8 mouse cellular contexts compared by ENCODE assay signal in genomic region chr11:113565006-113565995, GRCm38 (mm10). TPM values are rescaled to one million over a fixed set of nuclear protein-coding genes. Genes with fewer than 3 reads are reported as not detected.
DNase-seq lines count a peak whose midpoint lies in the region; ATAC-seq and TF ChIP-seq lines count a peak whose summit lies in the region.

No protein-coding gene starts in this region.

- H3K9me3 ChIP-seq in heart, embryonic 12.5 days (replicated peaks), result no peaks in the 10 kb centered on the region
- no peaks in the 10 kb centered on the region for H3K9me3 ChIP-seq in kidney, embryonic 16.5 days (ENCODE audit: low read length)

- peak; percentile 89 for DNase-seq in brain, adult 2 months (ENCODE audit: low read depth, low spot score)
- peak; percentile 66 for DNase-seq in liver, adult 2 months (ENCODE audit: extremely low read depth, low read depth, low spot score)
- peak; percentile 60 to 73 for DNase-seq in spleen, postnatal 36 days (ENCODE audit: low spot score in 2 of 2)

- H3K4me3 ChIP-seq in C2C12 (ENCODE audit: insufficient read depth, poor library complexity, severe bottlenecking), result peak overlapping the region; percentile 55
- peak overlapping the region; percentile 87 for H3K4me3 ChIP-seq in embryonic fibroblast, embryonic 13.5 days (ENCODE audit: insufficient read depth, low read length)
- H3K4me3 ChIP-seq in heart, embryonic 12.5 days, result peak overlapping the region; percentile 65
- peak overlapping the region; percentile 70 for H3K4me3 ChIP-seq in kidney, embryonic 16.5 days (ENCODE audit: low read length)
- H3K4me3 ChIP-seq in liver, adult 2 months (ENCODE audit: insufficient read depth, low read depth, low read length), result peak overlapping the region; percentile 83

- H3K4me1 ChIP-seq in embryonic fibroblast, embryonic 13.5 days (ENCODE audit: control insufficient read depth, insufficient read depth, low read length), result no peaks in the 10 kb centered on the region
- peaks cover 17% of the 10 kb centered on the region; the same call in 1 of the 2 replicates for H3K4me1 ChIP-seq in heart, embryonic 12.5 days (replicated peaks)
- H3K4me1 ChIP-seq in kidney, embryonic 16.5 days (ENCODE audit: insufficient read depth, low read length), result peaks cover 11% of the 10 kb centered on the region
- peaks cover 4% of the 10 kb centered on the region; the same call in 1 of the 2 replicates for H3K4me1 ChIP-seq in liver, adult 2 months (ENCODE audit: control insufficient read depth, insufficient read depth, low read length)

- 10% methylated on average over 34 of the region's 34 CpGs for WGBS in heart, embryonic 12.5 days
- WGBS in kidney, embryonic 16.5 days, result 6% methylated on average over 33 of the region's 34 CpGs
- WGBS in liver, adult 2 months, result 9% methylated on average over 34 of the region's 34 CpGs

- H3K79me2 ChIP-seq in C2C12 (ENCODE audit: control insufficient read depth, insufficient read depth), result no peaks in the 10 kb centered on the region
- peaks cover 5% of the 10 kb centered on the region; the same call in 1 of the 2 replicates for H3K79me2 ChIP-seq in liver, adult 2 months (ENCODE audit: control insufficient read depth, insufficient read depth, low read length)

- no peaks in the 10 kb centered on the region for H3K27me3 ChIP-seq in C2C12 (ENCODE audit: control insufficient read depth, insufficient read depth, insufficient read length)
- H3K27me3 ChIP-seq in heart, embryonic 12.5 days (replicated peaks), result no peaks in the 10 kb centered on the region
- no peaks in the 10 kb centered on the region for H3K27me3 ChIP-seq in kidney, embryonic 16.5 days (ENCODE audit: insufficient read depth, low read length)
- no peaks in the 10 kb centered on the region for H3K27me3 ChIP-seq in liver, adult 2 months (ENCODE audit: control insufficient read depth, insufficient read depth, low read length)

- TF ChIP-seq POLR2A in embryonic fibroblast, embryonic 13.5 days (IDR thresholded peaks at IDR 0.05; ENCODE audit: low read depth, low read length), result peak; percentile 61
- no peak for TF ChIP-seq POLR2A in liver, adult 2 months (IDR thresholded peaks at IDR 0.05; ENCODE audit: extremely low read depth, insufficient read depth, low read length)

- no peak for TF ChIP-seq CTCF in C2C12 (IDR thresholded peaks at IDR 0.05; ENCODE audit: control insufficient read depth, insufficient read depth, insufficient read length)
- no peak for TF ChIP-seq CTCF in embryonic fibroblast, embryonic 13.5 days (IDR thresholded peaks at IDR 0.05; ENCODE audit: borderline replicate concordance, insufficient read depth, low read length)
- TF ChIP-seq CTCF in liver, adult 2 months (IDR thresholded peaks at IDR 0.05; ENCODE audit: low read depth, low read length), result no peak

- H3K36me3 ChIP-seq in C2C12 (ENCODE audit: control insufficient read depth, insufficient read depth), result no peaks in the 10 kb centered on the region
- H3K36me3 ChIP-seq in heart, embryonic 12.5 days, result no peaks in the 10 kb centered on the region
- H3K36me3 ChIP-seq in kidney, embryonic 16.5 days (ENCODE audit: insufficient read depth, low read length), result no peaks in the 10 kb centered on the region
- H3K36me3 ChIP-seq in liver, adult 2 months (ENCODE audit: control insufficient read depth, insufficient read depth, low read length), result no peaks in the 10 kb centered on the region

- peak overlapping the region; percentile 75 for H3K9ac ChIP-seq in heart, embryonic 12.5 days
- peak overlapping the region; percentile 72 for H3K9ac ChIP-seq in kidney, embryonic 16.5 days (replicated peaks; ENCODE audit: low read length)
- H3K9ac ChIP-seq in liver, adult 2 months (ENCODE audit: low read depth, low read length), result peak overlapping the region; percentile 65

- H3K4me2 ChIP-seq in heart, embryonic 12.5 days, result peak overlapping the region; percentile 88
- peak overlapping the region; percentile 96 for H3K4me2 ChIP-seq in kidney, embryonic 16.5 days (replicated peaks; ENCODE audit: low read depth, low read length)

- H3ac ChIP-seq in C2C12 (ENCODE audit: control insufficient read depth, insufficient read length, low read depth), result peak overlapping the region; percentile 59

- ATAC-seq in heart, embryonic 12.5 days (ENCODE audit: insufficient number of reproducible peaks, low FRiP score), result peak; percentile 89
- peak; percentile 91 for ATAC-seq in kidney, embryonic 16.5 days (ENCODE audit: low FRiP score, low TSS enrichment)
- peak; percentile 89 for ATAC-seq in monocyte, adult 5-6 weeks (replicated peaks; ENCODE audit: insufficient number of reproducible peaks, low FRiP score, low TSS enrichment, poor library complexity, severe bottlenecking)

- no peak overlapping the region for H3K27ac ChIP-seq in embryonic fibroblast, embryonic 13.5 days (ENCODE audit: insufficient read depth, low read length)
- no peak overlapping the region for H3K27ac ChIP-seq in heart, embryonic 12.5 days (ENCODE audit: poor library complexity, severe bottlenecking)
- no peak overlapping the region for H3K27ac ChIP-seq in kidney, embryonic 16.5 days (ENCODE audit: low read length)
- H3K27ac ChIP-seq in liver, adult 2 months (replicated peaks; ENCODE audit: insufficient read depth, low read depth, low read length), result no peak overlapping the region

- H3K79me3 ChIP-seq in C2C12 (ENCODE audit: low read depth), result no peaks in the 10 kb centered on the region

TF ChIP-seq in C2C12, 6 proteins besides CTCF, POLR2A, EP300 and RAD21:
- TF ChIP-seq USF1 (IDR thresholded peaks at IDR 0.05; ENCODE audit: low read depth) (peak; percentile 80), FOSL1 (IDR thresholded peaks at IDR 0.05; ENCODE audit: insufficient read depth, low read length, poor library complexity, severe bottlenecking) (no peak), MAX (IDR thresholded peaks at IDR 0.05) (peak; percentile 76)

RNA-seq across cellular contexts. Expression of gene Sstr2, which starts 53.8 kb away (rescaled TPM):
- polyA plus RNA-seq in C2C12 (2012; fragmentation: generic; extraction: Trizol), result 0.30 TPM
- 0.23 and 0.86 TPM in 2 replicates for polyA plus RNA-seq in embryonic fibroblast, embryonic 13.5 days (2011; ENCODE audit: insufficient read length, low read depth, missing spikeins)
- 0.19 and 0.42 TPM in 2 replicates for polyA plus RNA-seq in heart, embryonic 12.5 days (2016; fragmentation: Nextera tagmentation; extraction: Ambion mirVana)
- 0.36 and 0.47 TPM in 2 replicates for polyA plus RNA-seq in kidney, embryonic 16.5 days (2015; fragmentation: Nextera tagmentation; extraction: Ambion mirVana)
- 0.07 TPM in 1 of 2 replicates, not detected in the other for total RNA-seq in liver, adult 2 months (2014; rRNA removed)
- 0.17 TPM in 1 of 2 replicates, not detected in the other for polyA plus RNA-seq in liver, adult 2 months (2012; rRNA removed)
- 0.29 TPM in 1 of 3 replicates, not detected in the others for total RNA-seq in monocyte, adult 5-6 weeks (2017)
